Mouse (Mus musculus) spleen, postnatal 0 days (tissue): ENCODE data around the gene Gm21767. TPM values are rescaled to one million over a fixed set of nuclear protein-coding genes. Genes with fewer than 3 reads are reported as not detected.

Experiments used
- polyA plus RNA-seq: library from polyadenylated mRNA; unstranded; fragments of >200 nt; fragmentation: Nextera tagmentation; extraction: Ambion mirVana; gene quantifications from 2 replicates; pipeline ENCODE4 v1.2.1, GENCODE M21; 2015

Gm21767 gene
- not detected in 2 replicates for polyA plus RNA-seq

DNA sequence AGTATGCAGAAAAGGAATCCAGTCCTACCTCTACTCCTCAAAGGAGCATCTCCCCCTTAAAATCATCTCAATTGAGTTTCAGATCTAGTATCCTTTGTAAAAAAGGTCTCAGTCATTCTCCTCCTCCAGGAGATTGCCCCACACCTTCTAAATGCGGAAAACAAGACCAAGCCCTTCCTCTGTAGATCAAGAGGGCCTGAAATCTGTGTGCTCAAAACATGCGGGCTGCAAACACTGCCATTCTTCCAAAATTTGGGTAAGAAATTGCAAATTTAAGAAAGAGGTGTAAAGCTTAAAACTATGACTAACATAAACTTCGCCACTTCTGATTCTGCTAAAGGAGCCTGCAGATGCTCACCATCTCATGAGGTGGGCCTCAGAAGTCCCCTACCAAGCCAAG, at the start of gene Gm21767:
TSS of gene Gm21767 (plus strand) at position 301 of the 400 bp plus-strand sequence.

